Mouse (Mus musculus) adrenal gland, postnatal 10 days (tissue): ENCODE results near the gene Slc17a5. TPM values are rescaled to one million over a fixed set of nuclear protein-coding genes. Genes with fewer than 3 reads are reported as not detected.
"Not testable (repeated sequence)": the region's sequence is repeated elsewhere in the genome, so short reads cannot be mapped to it uniquely, and the experiment has no call there.

ENCODE experiments used
- DNase-seq: peaks from one replicate; pipeline ENCODE4 v3.0.0; 2021; ENCODE audit warnings: mixed read lengths
- total RNA-seq, 2 experiments: library from RNA; stranded (reverse); gene quantifications; 2 replicates each; pipeline ENCODE4 v1.2.3; 2021

The Slc17a5 gene
- total RNA-seq, 2 experiments from 2014 or later, result 10.2 to 11.2 TPM

DNA sequence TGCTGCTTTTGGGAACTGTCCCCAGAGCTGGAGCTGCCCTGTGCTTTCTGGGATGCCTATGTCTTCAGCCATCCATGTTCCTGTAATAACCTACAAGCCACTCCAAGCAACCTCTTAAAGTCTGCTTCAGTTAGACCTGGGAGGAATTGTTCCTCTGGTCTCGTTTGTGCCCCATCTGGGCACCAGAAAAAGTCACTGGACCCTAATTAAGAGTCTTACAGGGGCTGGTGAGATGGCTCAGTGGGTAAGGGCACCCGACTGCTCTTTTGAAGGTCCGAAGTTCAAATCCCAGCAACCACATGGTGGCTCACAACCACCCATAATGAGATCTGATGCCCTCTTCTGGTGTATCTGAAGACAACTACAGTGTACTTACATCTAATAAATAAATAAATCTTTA lies 70.6 kb downstream of the Slc17a5 start:
- DNase-seq, result not testable (repeated sequence)

DNA sequence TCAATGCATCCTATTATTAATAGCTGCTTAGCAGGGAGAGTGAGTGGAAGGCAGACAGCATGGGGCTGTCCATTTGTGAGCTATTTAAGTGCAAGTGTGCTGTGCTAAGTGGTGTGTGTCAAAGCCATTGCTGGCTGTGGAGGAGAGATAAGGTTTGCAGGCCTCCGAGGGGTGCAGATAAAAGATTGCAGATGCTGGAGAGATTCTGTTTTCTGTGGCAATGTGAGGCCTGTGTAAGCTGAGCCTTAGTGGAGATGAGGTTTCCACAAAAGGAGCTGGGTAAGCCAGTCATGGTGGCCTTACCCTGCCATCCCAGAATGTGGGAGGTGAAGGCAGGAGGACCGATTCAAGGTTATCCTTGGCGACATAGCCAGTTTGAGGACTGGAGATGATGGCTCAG lies 71.7 kb downstream of the Slc17a5 start:
- DNase-seq, result no peak

DNA sequence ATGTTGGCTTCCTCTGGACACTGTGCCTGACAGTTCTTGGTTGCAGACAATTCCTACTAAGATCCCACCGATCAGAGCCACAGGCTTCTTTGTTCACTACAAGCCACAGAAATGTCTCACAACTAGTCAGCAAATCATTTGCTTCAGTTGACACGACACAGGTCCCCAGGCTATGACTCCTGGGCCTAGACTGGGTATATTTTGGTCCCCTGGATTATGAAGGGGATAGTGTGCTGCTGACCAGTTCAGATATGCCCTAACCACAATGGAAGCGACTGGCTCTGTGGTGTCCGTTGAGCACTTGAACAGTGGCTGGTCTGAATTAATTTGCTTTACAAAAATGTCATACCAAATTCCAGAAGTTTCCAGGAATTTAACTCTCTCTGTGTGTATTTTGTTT lies 73.2 kb downstream of the Slc17a5 start:
- no peak for DNase-seq

DNA sequence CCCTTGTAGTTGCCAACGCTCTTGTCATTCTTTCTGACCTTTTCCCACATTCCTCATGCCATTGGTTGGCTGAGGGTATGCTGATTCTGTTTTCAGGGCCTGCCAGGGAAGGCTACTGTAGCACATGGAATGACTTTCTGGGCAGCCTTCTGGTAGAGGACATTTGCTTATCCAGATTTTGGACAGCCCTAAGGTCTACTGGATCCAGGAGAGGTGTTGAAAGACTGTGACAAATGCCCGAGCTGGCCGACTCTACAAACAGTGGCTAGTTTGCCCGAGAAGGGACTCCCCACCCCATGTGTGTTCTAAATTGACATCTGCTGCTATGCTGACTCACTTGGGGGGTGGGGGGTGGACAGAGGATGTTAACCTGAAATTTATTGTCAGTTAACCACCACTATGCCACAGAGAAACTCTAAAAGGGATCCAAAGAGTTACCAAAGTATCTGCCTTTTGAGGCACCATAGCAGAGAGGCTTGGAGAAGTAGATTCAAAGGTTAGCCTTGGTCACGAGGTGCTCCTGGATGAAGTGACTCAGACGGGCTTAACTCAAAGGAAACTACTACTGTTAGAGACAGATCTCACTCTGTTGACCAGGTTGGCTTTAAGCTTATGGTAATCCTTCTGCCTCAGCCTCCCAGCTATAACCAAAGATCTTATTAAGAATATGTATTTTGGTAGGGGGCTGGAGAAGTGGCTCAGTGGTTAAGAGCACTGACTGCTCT lies 73.9 kb downstream of the Slc17a5 start:
- peak; percentile 56 for DNase-seq

DNA sequence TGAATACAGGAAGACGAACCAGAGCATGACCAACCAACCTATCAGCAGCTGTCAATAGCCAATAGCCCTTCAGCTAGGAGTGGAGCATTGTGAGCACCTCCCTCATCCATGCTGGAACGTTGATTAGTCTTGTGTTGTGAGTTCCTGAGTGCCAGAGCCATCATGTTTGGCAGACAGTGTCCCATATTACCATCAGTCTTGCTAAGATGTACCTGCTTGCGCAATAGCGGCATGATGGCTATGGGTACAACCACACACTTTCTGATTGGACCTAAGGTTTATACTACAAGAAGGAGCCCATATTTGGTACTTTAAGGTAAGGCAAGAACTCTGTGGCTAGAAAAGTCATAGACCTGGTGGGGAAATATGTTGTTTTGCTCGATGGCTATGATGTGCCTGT lies 76.1 kb downstream of the Slc17a5 start:
- DNase-seq, result no peak

DNA sequence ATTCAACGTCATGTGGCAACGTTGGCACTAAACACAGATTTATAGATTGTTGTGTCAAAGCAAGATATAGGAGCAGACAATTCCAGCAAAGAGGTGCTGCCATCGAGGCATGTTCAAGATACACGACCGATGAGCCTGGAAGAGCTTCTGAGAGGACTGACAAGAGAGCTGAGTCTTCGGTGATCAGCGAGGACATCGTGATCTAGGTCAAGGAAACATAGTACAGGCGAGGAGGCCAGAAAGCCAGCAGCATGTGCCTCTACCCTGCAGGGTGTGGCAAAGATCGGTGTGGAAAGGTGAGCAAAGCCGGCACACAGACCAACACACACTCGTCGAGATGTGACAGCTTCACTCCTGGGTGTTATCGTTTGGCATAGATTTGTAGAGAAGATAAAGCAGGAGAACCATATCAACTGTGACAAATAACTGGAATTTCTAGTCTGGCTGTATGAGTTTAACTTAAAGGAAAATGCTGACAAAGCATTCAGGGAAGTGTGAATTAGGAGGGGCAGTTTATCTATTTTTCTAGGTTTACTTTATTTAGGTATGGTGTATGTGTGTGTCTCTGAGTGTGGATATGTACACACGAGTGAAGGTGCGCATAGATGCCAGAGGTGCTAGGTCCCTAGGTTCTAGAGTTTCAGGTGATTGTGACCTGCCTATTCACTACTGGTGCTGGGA lies 79.6 kb downstream of the Slc17a5 start:
- DNase-seq, result peak; percentile 34

DNA sequence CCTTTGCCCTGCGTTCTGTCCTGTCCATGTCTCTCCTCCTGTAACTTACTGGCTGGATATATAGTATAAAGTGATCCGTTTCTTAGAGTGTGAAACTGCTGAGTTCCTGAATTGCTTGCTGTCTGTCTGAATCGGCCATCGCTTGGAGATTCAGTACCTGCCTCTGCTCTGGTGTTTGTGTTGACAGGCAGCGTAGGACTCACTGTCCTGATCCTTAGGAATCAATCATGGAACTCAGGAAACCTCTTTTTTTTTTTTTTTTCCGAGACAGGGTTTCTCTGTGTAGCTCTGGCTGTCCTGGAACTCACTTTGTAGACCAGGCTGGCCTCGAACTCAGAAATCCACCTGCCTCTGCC lies 81.1 kb downstream of the Slc17a5 start:
- DNase-seq, result no peak

DNA sequence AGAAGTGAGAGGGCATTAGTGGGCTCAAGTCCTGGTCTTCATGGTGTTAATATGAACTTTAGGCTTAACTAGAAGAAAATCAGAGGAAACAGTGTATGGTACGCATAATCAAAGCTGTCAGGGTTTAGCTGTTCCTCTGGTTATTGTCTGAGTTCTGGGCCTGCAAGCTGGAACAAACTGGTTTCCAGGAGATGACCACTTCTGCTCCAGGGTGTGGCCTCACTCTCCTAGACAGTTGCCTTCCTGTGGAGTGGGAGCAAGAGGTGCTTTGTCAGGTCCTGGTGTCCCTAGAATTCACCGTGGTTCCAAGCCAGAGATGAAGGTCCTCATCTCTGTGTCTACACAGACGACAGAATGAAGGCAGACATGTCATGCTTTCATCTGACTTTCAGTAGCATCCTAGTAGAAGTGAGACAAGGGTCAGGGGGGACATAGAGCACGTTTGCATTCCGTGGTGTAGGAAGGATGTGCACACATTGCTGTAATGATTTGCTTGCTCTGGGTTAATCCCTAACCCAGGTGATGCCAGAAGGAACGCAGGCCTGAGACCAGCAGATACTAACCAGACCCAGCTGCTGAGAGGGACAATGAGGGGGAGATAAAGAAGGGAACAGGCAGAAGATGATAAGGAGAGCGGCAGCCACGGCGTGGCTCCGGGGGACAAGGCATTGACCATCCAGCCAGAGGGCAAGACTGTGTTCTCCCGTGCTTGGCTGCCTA lies 81.7 kb downstream of the Slc17a5 start:
- DNase-seq, result no peak

DNA sequence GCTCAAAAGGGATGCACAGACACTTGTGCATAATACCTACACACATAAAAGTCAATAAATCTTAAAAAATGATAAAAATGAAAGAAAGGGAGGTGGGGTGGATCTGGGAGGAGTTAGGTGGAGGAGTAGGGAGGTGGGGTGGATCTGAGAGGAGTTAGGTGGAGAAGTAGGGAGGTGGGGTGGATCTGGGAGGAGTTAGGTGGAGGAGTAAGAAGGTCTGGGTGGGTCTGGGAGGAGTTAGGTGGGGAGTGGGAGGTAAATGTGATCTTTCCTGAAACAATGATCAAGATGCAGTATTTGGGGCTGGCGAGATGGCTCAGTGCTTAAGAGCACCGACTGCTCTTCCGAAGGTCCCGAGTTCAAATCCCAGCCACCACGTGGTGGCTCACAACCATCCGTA lies 82.6 kb downstream of the Slc17a5 start:
- no peak for DNase-seq

DNA sequence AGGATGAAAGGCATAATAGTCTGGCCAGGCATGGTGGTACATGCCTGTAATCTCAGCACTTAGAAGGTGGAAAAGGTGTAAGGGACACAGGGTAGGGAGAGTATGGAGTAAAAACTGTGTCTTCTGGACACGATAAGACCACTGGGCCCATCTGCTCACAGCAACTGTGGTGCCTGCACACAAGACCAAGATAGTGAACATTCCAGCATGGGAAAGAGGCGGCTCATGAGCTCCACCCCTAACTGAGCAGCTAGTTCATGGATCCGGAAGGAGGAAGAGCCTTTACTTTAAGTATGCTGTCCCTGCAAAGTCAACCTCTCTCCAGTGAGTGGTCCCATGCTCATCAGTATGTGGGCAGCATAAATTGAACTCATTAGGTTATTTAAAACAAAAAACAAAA lies 83.2 kb downstream of the Slc17a5 start:
- no peak for DNase-seq

DNA sequence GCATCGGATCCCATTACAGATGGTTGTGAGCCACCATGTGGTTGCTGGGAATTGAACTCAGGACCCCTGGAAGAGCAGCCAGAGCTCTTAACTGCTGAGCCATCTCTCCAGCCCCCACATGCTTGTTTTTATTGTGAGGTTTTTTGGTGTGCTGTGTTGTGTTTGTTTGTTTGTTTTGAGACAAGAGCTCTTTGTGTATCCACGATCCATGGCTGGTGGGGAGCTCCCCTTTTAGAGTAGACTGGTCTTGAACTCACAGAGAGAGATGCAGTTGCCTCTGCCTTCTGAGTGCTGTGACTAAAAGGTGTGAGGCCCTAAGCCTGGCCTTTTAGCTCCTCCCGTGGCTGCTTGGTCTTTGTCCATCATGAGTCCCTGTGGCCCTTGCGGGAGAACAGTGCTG lies 83.7 kb downstream of the Slc17a5 start:
- DNase-seq, result no peak

DNA sequence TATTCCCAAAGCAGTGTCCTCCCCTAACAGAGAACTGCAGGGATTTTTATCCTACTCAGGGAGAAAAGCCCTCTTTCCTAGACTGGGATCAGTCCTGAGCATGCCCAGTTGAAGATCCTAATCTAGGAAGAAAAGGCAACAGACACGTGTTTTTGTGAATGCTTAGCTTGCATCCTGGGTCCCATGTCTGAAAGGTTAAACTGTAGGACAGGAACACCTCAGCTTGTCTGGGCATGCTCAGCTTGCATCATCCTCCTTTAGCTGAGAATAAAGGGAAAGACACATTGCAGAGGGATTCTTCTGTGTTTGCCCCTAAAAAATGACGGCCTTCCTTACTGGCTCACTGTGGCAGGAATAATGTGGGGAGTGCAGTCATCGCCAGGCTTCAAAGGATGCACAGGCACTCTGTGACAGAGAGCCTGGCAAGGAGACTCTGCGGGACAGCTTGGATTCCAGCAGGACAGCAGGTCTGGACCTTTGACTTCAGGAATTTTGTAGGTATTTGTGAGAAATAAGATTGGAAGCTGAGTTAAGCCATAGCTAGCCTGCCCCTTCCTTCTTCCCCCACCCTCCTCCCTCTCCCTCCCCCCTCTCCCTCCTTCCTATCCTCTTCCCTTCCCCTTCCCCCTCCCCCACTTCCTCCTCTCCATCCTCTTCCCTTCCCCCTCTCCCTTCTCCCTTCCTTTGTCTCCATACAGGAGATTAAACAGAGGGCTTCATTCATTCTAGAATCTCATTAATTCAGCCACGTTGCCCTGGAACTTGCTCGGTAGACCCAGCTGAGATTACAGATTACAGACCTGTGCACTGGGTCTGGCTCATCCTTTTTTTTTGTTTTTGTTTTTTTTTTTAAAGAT lies 84.4 kb downstream of the Slc17a5 start:
- no peak for DNase-seq

DNA sequence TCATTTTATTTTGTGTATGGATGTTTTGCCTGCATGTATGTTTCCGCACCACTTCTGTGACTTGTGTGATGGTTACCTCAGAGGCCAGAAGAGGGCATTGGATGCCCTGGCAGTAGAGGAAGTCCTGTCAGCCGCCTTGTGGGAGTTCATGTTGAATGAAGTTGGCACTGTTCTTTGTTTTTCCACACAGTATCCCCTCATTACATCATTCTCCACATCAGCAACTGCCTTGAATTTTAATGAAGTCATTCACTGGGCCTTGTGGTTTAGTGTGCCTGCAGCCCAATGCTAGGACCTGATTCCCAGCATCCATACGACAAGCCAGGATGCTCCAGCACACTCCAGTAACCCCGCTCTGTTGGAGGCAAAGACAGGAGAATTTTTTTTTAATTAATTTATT lies 86.6 kb downstream of the Slc17a5 start:
- no peak for DNase-seq

DNA sequence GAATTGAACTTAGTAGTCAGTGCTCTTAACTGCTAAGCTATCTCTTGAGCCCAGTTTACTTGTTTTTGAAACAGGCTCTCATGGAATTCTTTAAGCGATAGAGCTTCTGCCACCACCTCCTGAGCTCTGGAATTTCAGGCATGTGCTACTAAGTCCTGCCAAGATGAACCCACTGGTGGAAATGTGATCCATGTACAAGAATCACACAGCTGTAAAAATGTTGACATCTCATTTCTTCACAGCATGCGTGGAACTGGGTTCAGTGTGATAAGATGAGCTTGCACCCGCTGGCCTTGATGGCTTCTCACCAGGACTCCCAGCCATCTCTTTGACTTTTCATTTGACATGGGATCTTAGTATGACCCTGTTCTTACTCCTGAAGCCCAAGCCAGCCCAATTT lies 87.5 kb downstream of the Slc17a5 start:
- no peak for DNase-seq

DNA sequence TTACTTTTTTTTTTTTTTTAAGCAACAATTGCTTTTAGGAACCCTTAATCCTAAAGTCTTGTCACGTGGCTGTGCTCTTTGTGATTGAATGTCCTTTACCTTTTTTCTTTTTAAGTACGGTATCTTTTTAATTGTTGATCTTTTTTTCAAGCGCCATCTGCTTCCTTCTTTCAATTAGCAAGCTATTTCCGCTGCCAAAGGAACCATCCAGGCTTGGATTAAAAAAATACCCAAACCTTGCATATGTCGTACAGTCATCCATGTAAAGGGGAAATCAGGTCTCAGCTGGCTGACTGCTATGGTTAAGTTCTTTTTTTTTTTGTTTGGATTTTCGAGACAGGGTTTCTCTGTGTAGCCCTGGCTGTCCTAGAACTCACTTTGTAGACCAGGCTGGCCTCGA lies 94.7 kb downstream of the Slc17a5 start:
- no peak for DNase-seq

DNA sequence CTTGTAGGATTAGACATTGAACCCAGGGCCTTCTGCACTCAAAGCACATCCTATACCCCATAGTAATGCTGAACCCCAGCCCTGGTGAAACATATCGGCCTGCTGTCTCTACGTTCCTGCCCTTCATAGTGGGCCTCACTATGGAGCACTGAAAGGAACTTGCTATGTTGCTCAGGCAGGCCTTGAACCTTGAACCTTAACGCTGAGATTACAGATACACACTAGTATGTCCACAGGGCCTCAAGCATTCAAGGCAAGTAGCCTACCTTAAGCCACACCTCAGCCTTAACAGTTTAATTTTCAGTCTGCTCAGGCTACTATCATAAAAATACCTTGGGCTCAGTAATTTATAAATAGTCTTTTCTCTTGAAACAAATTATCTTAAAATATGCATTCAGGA lies 95.6 kb downstream of the Slc17a5 start:
- DNase-seq, result no peak

DNA sequence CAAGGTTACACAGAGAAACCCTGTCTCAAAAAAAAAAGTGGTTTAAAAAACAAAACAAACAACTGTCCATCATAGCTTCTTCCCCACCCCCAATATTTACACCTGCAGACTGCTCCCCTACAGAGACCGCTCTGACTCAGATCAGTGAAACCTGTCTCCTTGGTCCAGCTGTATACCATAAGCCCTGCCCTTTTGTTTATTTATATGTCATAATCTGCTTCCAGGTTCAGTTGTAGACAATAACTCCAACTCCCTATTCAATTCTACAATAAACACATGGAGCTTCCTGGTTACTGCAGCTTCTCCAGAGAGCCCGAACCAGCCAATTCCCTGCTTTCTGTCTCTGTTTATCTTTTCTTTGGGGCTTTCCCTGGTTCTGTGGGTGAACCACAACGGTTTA lies 96.7 kb downstream of the Slc17a5 start:
- DNase-seq, result no peak

DNA sequence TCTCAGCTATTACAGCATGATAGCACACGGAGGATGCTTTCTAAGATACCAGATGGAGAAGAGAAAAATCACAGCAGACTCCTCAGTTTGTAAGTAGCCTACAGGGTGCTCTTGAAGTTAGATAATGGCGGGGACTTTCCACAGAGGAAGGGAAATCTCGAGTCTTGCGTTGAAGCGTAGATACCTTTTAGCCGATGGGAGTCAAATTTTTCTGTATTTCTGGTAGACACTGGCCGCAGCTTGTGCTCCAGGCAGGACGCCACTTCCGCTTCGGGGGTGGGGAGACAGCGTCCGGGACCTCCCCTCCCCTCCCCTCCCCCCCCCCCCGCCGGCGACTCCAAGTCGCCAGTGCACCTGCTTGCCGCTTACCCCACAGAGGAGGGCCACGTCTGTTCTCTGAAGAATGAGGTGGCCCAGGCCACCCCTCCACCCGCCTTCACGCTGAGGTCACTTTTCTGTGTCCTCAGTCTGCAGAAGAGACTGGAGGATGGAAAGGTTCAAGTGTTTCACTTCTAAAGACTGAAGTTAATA lies 98.9 kb downstream of the Slc17a5 start, which contains the start of gene Eef1a1:
Eef1a1 (minus strand) TSS at position 262 of the 531 bp plus-strand sequence.
- peak; percentile 80 for DNase-seq

DNA sequence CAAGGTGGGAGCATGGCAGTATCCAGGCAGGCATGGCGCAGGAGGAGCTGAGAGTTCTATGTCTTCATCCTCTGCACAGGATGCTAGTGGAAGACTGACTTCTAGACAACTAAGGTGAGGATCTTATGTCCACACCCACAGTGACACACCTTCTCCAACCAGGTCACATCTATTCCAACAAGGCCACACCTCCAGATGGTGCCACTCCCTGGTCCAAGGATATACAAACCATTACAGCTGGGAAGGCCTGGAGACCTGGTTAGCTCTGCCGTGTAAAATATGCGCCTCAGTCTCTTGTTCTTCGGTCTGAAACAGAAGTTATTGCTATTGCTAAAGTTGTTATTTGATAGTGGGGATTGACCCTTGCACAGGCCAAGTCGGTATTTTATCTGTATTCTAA lies 99.8 kb downstream of the Slc17a5 start:
- not testable (repeated sequence) for DNase-seq
